Mouse (Mus musculus) midbrain, embryonic 14.5 days (tissue): ENCODE data around the gene Tbc1d5. TPM values are rescaled to one million over a fixed set of nuclear protein-coding genes. Genes with fewer than 3 reads are reported as not detected.

Experiments
- ATAC-seq: fragments of 200-750 bp; cut with Nextera tagmentation; 2 replicates; pipeline ENCODE4 v1.8.0; 2017; ENCODE audit warnings: moderate number of reproducible peaks, moderate library complexity; ENCODE audit not compliant: low FRiP score, low TSS enrichment
- DNase-seq: peaks from one replicate; pipeline ENCODE4 v3.0.0-alpha.2; 2015
- H3K27ac ChIP-seq: fragments of 300-500 bp; sonication (generic); replicated peaks from 2 replicates; pipeline ENCODE4 v1.5.1; 2014; ENCODE audit warnings: mild to moderate bottlenecking, low read depth, low read length, moderate library complexity
- H3K27me3 ChIP-seq: fragments of 300-500 bp; sonication (generic); 2 replicates; pipeline ENCODE4 v1.6.1; 2014; ENCODE audit warnings: low read length, control low read depth, mixed read lengths; ENCODE audit not compliant: control insufficient read depth, insufficient read depth
- H3K36me3 ChIP-seq: fragments of 300-500 bp; sonication (generic); 2 replicates; pipeline ENCODE4 v1.6.1; 2014; ENCODE audit warnings: low read length, control low read depth; ENCODE audit not compliant: control insufficient read depth, insufficient read depth
- H3K4me1 ChIP-seq: fragments of 300-500 bp; sonication (generic); 2 replicates; pipeline ENCODE4 v1.6.1; 2014; ENCODE audit warnings: mild to moderate bottlenecking, antibody characterized with exemption, low read length, control low read depth; ENCODE audit not compliant: control insufficient read depth, insufficient read depth
- H3K4me2 ChIP-seq: fragments of 300-500 bp; sonication (generic); 2 replicates; pipeline ENCODE4 v1.6.1; 2014; ENCODE audit warnings: mild to moderate bottlenecking, low read length, moderate library complexity
- H3K4me3 ChIP-seq: fragments of 300-500 bp; sonication (generic); replicated peaks from 2 replicates; pipeline ENCODE4 v1.5.1; 2014; ENCODE audit warnings: low read depth, low read length
- H3K9ac ChIP-seq: fragments of 300-500 bp; sonication (generic); replicated peaks from 2 replicates; pipeline ENCODE4 v1.6.1; 2014; ENCODE audit warnings: mild to moderate bottlenecking, low read length, moderate library complexity
- H3K9me3 ChIP-seq: fragments of 300-500 bp; sonication (generic); 2 replicates; pipeline ENCODE4 v1.6.1; 2016; ENCODE audit warnings: low read length, control low read depth, mixed read lengths; ENCODE audit not compliant: control insufficient read depth
- WGBS: fragments of 180-500 bp; shearing (Covaris S2); extraction: QIAGEN DNeasy Blood & Tissue Kit; methylation state at CpG from one replicate; pipeline ENCODE4 v1.1.7; 2014; 5-methylcytosine and 5-hydroxymethylcytosine counted together
- polyA plus RNA-seq: library from polyadenylated mRNA; unstranded; fragments of >200 nt; fragmentation: Nextera tagmentation; extraction: Ambion mirVana; gene quantifications from 2 replicates; pipeline ENCODE4 v1.2.1, GENCODE M21; 2014

Gene Tbc1d5
- polyA plus RNA-seq, 1 experiment from 2014 or later = 8.4 TPM

- Histone ChIP-seq H3K4me2 (no peak overlapping the region), H3K36me3 (no peaks in the 10 kb centered on the region), H3K27ac (no peak overlapping the region), H3K27me3 (no peaks in the 10 kb centered on the region), H3K4me3 (no peak overlapping the region), H3K9ac (no peak overlapping the region), H3K9me3 (no peaks in the 10 kb centered on the region), H3K4me1 (no peaks in the 10 kb centered on the region)
- WGBS = 96% methylated on average over 1 of the region's 1 CpGs
- DNase-seq = no peak
- no peak for ATAC-seq
Observed at GRCm38 (mm10) chr17:50889475-50889874, 289.7 kb downstream of the Tbc1d5 start.

DNA sequence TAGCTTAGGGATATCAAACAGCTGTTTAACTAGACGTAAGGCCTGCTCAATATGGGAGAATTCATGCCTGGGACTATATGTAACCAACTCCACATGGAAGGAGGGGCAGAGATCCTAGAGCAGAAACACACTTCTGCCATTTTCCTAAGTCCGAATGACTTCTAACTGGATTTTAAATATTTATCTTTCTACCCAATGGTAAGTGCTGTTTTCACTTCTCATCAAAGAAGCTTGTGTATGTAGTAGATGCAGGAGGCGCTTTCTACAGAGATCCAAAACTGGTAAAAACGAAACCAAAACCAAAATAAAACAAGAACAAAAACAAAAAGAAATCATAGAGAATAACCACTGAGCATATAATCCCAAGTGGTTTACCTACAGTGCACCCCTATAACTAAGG, 299.2 kb downstream of the Tbc1d5 start:
- Histone ChIP-seq H3K36me3 (no peaks in the 10 kb centered on the region), H3K4me1 (no peaks in the 10 kb centered on the region), H3K27ac (no peak overlapping the region), H3K9me3 (no peaks in the 10 kb centered on the region), H3K27me3 (no peaks in the 10 kb centered on the region), H3K9ac (no peak overlapping the region), H3K4me2 (no peak overlapping the region), H3K4me3 (no peak overlapping the region)
- DNase-seq (no peak), ATAC-seq (no peak)
- 87% methylated on average over 4 of the region's 4 CpGs for WGBS

- Histone ChIP-seq H3K9ac (no peak overlapping the region), H3K4me2 (no peak overlapping the region), H3K27ac (no peak overlapping the region), H3K27me3 (no peaks in the 10 kb centered on the region), H3K9me3 (no peaks in the 10 kb centered on the region), H3K4me1 (no peaks in the 10 kb centered on the region), H3K36me3 (no peaks in the 10 kb centered on the region), H3K4me3 (no peak overlapping the region)
- WGBS = 74% methylated on average over 5 of the region's 5 CpGs
- DNase-seq (no peak), ATAC-seq (no peak)
Observed at GRCm38 (mm10) chr17:50876451-50876850, 302.7 kb downstream of the Tbc1d5 start.

DNA sequence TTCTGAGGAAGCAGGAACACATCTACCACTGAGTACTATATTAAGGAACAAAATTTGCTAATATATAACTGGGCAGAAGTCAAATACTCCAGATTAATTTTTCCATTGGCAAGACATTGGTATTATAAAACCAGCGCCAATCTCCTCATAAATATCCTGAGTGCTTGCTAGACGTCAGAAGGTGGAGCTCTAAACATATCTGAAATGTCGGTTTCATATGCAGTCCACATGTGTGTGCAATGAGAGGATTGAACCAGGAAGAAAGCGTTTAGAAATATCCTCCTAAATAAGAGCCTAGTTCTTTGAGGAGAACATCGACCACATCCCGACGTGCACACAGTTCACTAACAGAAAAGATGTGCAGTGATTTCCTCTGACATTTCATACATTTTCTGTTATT, 305.1 kb downstream of the Tbc1d5 start:
- Histone ChIP-seq H3K27ac (no peak overlapping the region), H3K4me3 (no peak overlapping the region), H3K36me3 (no peaks in the 10 kb centered on the region), H3K4me1 (no peaks in the 10 kb centered on the region), H3K9me3 (no peaks in the 10 kb centered on the region), H3K9ac (no peak overlapping the region), H3K4me2 (no peak overlapping the region), H3K27me3 (no peaks in the 10 kb centered on the region)
- WGBS = 78% methylated on average over 7 of the region's 7 CpGs
- DNase-seq (peak; percentile 70), ATAC-seq (no peak; the same call in 1 of the 2 replicates)

DNA sequence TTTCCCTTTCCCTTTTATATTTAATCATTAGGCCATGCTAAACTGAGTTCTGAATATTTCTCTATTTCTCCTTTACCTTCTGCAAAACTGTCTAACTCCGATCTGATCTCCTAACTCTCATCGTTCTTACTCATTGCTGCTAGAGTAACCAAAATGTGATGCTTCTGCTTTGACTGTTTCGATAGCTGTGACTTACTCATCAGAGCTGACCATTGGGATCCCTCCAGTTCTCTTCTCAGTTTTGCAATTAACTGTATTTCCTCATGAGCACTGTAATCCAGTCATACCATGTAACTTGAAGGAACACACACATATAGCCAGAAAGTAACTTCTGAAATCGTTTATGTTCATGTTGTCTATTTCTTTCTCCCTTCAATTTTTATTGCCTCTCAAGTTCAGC, 306.6 kb downstream of the Tbc1d5 start:
- DNase-seq = no peak
- no peaks in the 10 kb centered on the region for H3K9me3 ChIP-seq
- ATAC-seq = no peak

GRCm38 (mm10) chr17:50867297-50867696, 311.9 kb downstream of the Tbc1d5 start:
- 98% methylated on average over 3 of the region's 3 CpGs for WGBS

More for the DNA sequence above, 306.6 kb downstream of the Tbc1d5 start:
- H3K27me3 ChIP-seq = no peaks in the 10 kb centered on the region
- no peak overlapping the region for H3K27ac ChIP-seq
- H3K9ac ChIP-seq = no peak overlapping the region
- no peak overlapping the region for H3K4me2 ChIP-seq
- H3K4me3 ChIP-seq = no peak overlapping the region
- no peaks in the 10 kb centered on the region for H3K36me3 ChIP-seq
- no peaks in the 10 kb centered on the region for H3K4me1 ChIP-seq
- 94% methylated on average over 4 of the region's 4 CpGs for WGBS

GRCm38 (mm10) chr17:50864781-50865180, 314.4 kb downstream of the Tbc1d5 start:
- Histone ChIP-seq H3K36me3 (no peaks in the 10 kb centered on the region), H3K27ac (no peak overlapping the region), H3K9me3 (no peaks in the 10 kb centered on the region), H3K9ac (no peak overlapping the region), H3K4me3 (no peak overlapping the region), H3K4me1 (no peaks in the 10 kb centered on the region), H3K4me2 (no peak overlapping the region), H3K27me3 (no peaks in the 10 kb centered on the region)
- 92% methylated on average over 1 of the region's 1 CpGs for WGBS
- no peak for ATAC-seq
- no peak for DNase-seq

More at GRCm38 (mm10) chr17:50867297-50867696, 311.9 kb downstream of the Tbc1d5 start:
- Histone ChIP-seq H3K4me2 (no peak overlapping the region), H3K27me3 (no peaks in the 10 kb centered on the region), H3K4me1 (no peaks in the 10 kb centered on the region), H3K36me3 (no peaks in the 10 kb centered on the region), H3K4me3 (no peak overlapping the region), H3K9me3 (no peaks in the 10 kb centered on the region), H3K27ac (no peak overlapping the region), H3K9ac (no peak overlapping the region)
- ATAC-seq = no peak
- DNase-seq = no peak

DNA sequence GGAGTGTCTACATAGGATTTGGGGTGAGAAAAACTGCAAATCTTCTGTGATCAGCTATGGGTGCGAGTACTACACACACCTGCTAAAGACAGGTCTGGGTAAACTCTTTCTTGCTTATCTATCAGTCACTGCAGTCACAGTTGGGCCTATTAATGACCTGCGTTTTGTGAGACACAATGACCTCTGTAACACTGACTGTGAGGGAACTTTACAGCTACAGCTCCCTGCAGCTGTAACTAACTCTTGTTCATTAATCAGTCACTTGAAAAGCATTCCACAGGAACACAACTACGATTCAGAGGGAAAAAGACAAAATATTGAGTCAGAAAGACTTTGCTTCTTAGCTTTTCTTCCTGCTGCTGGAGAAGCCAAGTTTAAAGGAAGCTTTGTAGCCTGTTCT, 325.9 kb downstream of the Tbc1d5 start:
- Histone ChIP-seq H3K27ac (no peak overlapping the region), H3K9me3 (no peaks in the 10 kb centered on the region), H3K27me3 (no peaks in the 10 kb centered on the region), H3K36me3 (no peaks in the 10 kb centered on the region), H3K4me1 (no peaks in the 10 kb centered on the region), H3K9ac (no peak overlapping the region), H3K4me3 (no peak overlapping the region), H3K4me2 (no peak overlapping the region)
- no peak for ATAC-seq
- 50% methylated on average over 3 of the region's 3 CpGs for WGBS
- no peak for DNase-seq

DNA sequence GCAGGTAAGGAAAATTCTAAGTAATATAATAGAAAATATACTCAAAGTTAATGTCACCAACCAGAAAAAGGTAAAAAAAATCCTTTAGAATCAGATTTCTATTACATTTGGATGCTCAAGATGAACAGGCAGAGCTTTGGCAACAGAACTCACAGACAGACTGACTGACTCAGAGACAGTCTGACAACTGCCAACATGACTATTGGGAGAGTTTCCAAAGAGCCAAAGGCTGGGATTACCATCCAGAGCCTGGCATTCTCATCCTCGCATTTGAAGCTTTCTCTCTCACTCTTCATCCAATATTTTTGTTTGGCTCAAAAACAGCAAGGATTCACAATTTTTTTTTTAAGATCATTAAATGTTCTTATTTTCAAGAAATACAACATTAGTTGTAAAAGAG, 327.8 kb downstream of the Tbc1d5 start:
- Histone ChIP-seq H3K9ac (no peak overlapping the region), H3K27me3 (no peaks in the 10 kb centered on the region), H3K4me2 (no peak overlapping the region), H3K27ac (no peak overlapping the region), H3K4me3 (no peak overlapping the region), H3K4me1 (no peaks in the 10 kb centered on the region), H3K36me3 (no peaks in the 10 kb centered on the region), H3K9me3 (no peaks in the 10 kb centered on the region)
- WGBS = 87% methylated on average over 1 of the region's 1 CpGs
- no peak for DNase-seq
- ATAC-seq = no peak
